Mouse (Mus musculus): Measurements from ENCODE around the gene Vax2.
A peak's percentile ranks its signal among the peaks of the same experiment; 100 is the strongest.

- TF ChIP-seq POLR2A (IDR thresholded peaks at IDR 0.05; ENCODE audit: extremely low read depth, insufficient read depth, low read length) (no peak), CTCF (IDR thresholded peaks at IDR 0.05; ENCODE audit: extremely low read depth, insufficient read depth, low read length) (peak; percentile 66)
Observed at GRCm38 (mm10) chr6:83779026-83779425, 68.0 kb downstream of the Vax2 start.
